Mouse (Mus musculus) bone marrow, adult 2 months (tissue): ENCODE data around the gene Gak.

Experiments used
- CTCF ChIP-seq: fragments of 200-500 bp; IDR thresholded peaks from 2 replicates; pipeline ENCODE4 v1.5.1; 2011; ENCODE audit warnings: low read length, control low read depth; ENCODE audit not compliant: control insufficient read depth, insufficient read depth
- POLR2A ChIP-seq: fragments of 200-500 bp; IDR thresholded peaks from 2 replicates; pipeline ENCODE4 v1.6.1; 2011; ENCODE audit warnings: low read depth, mild to moderate bottlenecking, control low read depth, low read length, borderline replicate concordance; ENCODE audit not compliant: control insufficient read depth

GRCm38 (mm10) chr5:108655891-108656650, 26.5 kb upstream of the Gak start:
- TF ChIP-seq POLR2A (no peak), CTCF (no peak)
